Mouse (Mus musculus) limb, embryonic 14.5 days (tissue): ENCODE results near the gene Aig1. TPM values are rescaled to one million over a fixed set of nuclear protein-coding genes. Genes with fewer than 3 reads are reported as not detected.

Experiments used
- ATAC-seq: fragments of 200-750 bp; cut with Nextera tagmentation; 2 replicates; pipeline ENCODE4 v1.8.0; 2017; ENCODE audit warnings: low read depth, moderate number of reproducible peaks, moderate TSS enrichment; ENCODE audit not compliant: low FRiP score
- DNase-seq: peaks from one replicate; pipeline ENCODE4 v3.0.0-alpha.2; 2015; ENCODE audit warnings: low spot score
- H3K27ac ChIP-seq: fragments of 300-500 bp; sonication (generic); replicated peaks from 2 replicates; pipeline ENCODE4 v1.5.1; 2014; ENCODE audit warnings: low read depth, mild to moderate bottlenecking, low read length, moderate library complexity, mixed read lengths
- H3K27me3 ChIP-seq: fragments of 300-500 bp; sonication (generic); 2 replicates; pipeline ENCODE4 v1.6.1; 2014; ENCODE audit warnings: low read length, mixed read lengths; ENCODE audit not compliant: control insufficient read depth, insufficient read depth
- H3K36me3 ChIP-seq: fragments of 300-500 bp; sonication (generic); 2 replicates; pipeline ENCODE4 v1.6.1; 2014; ENCODE audit warnings: mild to moderate bottlenecking, low read length, moderate library complexity, mixed read lengths; ENCODE audit not compliant: control insufficient read depth, insufficient read depth
- H3K4me1 ChIP-seq: fragments of 300-500 bp; sonication (generic); 2 replicates; pipeline ENCODE4 v1.6.1; 2014; ENCODE audit warnings: antibody characterized with exemption, low read length, mixed read lengths; ENCODE audit not compliant: control insufficient read depth, insufficient read depth
- H3K4me2 ChIP-seq: fragments of 300-500 bp; sonication (generic); replicated peaks from 2 replicates; pipeline ENCODE4 v1.6.1; 2014; ENCODE audit warnings: low read depth, mild to moderate bottlenecking, low read length, moderate library complexity; ENCODE audit not compliant: severe bottlenecking
- H3K4me3 ChIP-seq: fragments of 300-500 bp; sonication (generic); replicated peaks from 2 replicates; pipeline ENCODE4 v1.5.1; 2014; ENCODE audit warnings: low read length
- H3K9ac ChIP-seq: fragments of 300-500 bp; sonication (generic); 2 replicates; pipeline ENCODE4 v1.6.1; 2014; ENCODE audit warnings: mild to moderate bottlenecking, low read depth, low read length, moderate library complexity; ENCODE audit not compliant: severe bottlenecking
- H3K9me3 ChIP-seq: fragments of 300-500 bp; sonication (generic); 2 replicates; pipeline ENCODE4 v1.6.1; 2016; ENCODE audit warnings: low read length; ENCODE audit not compliant: control insufficient read depth
- POLR2A ChIP-seq: fragments of 200-500 bp; IDR thresholded peaks from 2 replicates; pipeline ENCODE4 v1.8.0; 2012; ENCODE audit warnings: inconsistent platforms, mild to moderate bottlenecking, moderate library complexity, borderline replicate concordance; ENCODE audit not compliant: insufficient read depth, insufficient read length; ENCODE audit errors: extremely low read depth
- WGBS: fragments of 180-500 bp; shearing (Covaris S2); extraction: QIAGEN DNeasy Blood & Tissue Kit; methylation state at CpG from one replicate; pipeline ENCODE4 v1.1.7; 2014; 5-methylcytosine and 5-hydroxymethylcytosine counted together
- polyA plus RNA-seq, 2 experiments: library from polyadenylated mRNA; depleted of rRNA in 1 of 2; stranded (reverse) in 1 of 2; unstranded in 1 of 2; fragments of >200 nt; fragmentation: Nextera tagmentation in 1 of 2; extraction: Ambion mirVana in 1 of 2; gene quantifications; 2 replicates each; pipeline versions ENCODE4 v1.2.1 to v1.2.3; 2012 to 2014

The Aig1 gene
- polyA plus RNA-seq, 2 experiments: 20.0 to 33.7 TPM

DNA sequence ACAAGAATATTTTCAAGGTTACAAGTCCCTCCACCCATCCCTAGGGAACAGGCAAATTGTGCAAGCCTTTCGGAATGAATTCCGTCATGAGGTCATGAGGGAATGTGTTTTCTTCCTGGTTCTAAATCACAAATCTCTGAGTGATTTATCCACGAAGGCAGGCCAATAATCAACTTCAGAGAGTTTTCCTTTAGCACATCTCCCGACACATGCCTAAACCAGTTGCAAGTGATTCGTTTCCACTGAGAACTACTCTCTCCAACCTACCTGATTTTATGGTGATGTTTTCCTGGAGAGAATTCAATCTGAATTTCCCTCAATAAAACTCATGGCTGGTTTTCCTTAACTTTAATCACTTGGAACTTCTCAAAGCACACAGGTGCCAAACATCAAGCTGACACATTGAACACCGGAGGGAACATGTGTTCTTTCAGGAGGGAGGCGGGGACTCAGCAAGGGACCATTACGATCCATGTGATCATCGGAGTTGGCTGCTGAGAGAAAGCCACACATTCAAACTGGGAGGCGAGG, 201.5 kb downstream of the Aig1 start:
- no peak overlapping the region for H3K27ac ChIP-seq
- peak; percentile 77 for DNase-seq
- H3K27me3 ChIP-seq: no peaks in the 10 kb centered on the region
- no peaks in the 10 kb centered on the region; the same call in 1 of the 2 replicates for H3K4me1 ChIP-seq
- WGBS: 19% methylated on average over 10 of the region's 10 CpGs
- no peaks in the 10 kb centered on the region for H3K36me3 ChIP-seq
- H3K9ac ChIP-seq: no peak overlapping the region
- no peak overlapping the region for H3K4me2 ChIP-seq
- H3K9me3 ChIP-seq: 0 out of 2 replicates have a peak, but pooled peaks cover 2% of the 10 kb centered on the region
- peak; percentile 84 for ATAC-seq
- no peak for TF ChIP-seq POLR2A
- no peak overlapping the region for H3K4me3 ChIP-seq

GRCm38 (mm10) chr10:13663476-13663875, 205.3 kb downstream of the Aig1 start:
- H3K27me3 ChIP-seq: no peaks in the 10 kb centered on the region
- H3K4me1 ChIP-seq: no peaks in the 10 kb centered on the region; the same call in 1 of the 2 replicates
- ATAC-seq (no peak), DNase-seq (no peak)
- H3K9ac ChIP-seq: no peak overlapping the region
- no peak for TF ChIP-seq POLR2A
- H3K4me3 ChIP-seq: no peak overlapping the region
- no peak overlapping the region for H3K4me2 ChIP-seq
- no peaks in the 10 kb centered on the region for H3K9me3 ChIP-seq
- no peaks in the 10 kb centered on the region for H3K36me3 ChIP-seq
- H3K27ac ChIP-seq: no peak overlapping the region

DNA sequence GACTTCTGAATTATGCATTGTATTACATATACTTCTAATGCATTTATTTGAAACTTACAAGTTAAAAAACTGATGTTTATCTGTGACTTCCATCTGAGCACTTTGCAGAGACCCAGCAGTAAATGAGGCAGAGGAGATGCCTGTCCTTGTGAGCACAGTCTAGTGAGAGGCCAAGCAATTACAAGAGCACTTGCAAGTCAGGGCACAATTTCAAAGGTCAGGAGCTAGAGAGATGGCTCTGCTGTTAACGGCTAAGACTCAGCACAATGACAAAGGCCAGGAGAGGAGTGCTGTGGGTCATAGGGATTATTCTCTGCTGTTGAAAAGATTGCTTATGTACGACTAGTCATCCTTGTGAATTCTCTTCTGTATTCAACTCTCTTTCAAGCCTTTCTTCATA, 209.0 kb downstream of the Aig1 start:
- no peaks in the 10 kb centered on the region for H3K4me1 ChIP-seq
- WGBS: 41% methylated on average over 2 of the region's 2 CpGs
- no peak overlapping the region for H3K27ac ChIP-seq
- H3K9ac ChIP-seq: no peak overlapping the region
- no peak overlapping the region for H3K4me2 ChIP-seq
- H3K36me3 ChIP-seq: no peaks in the 10 kb centered on the region
- no peaks in the 10 kb centered on the region for H3K9me3 ChIP-seq
- H3K4me3 ChIP-seq: no peak overlapping the region
- no peak for DNase-seq
- H3K27me3 ChIP-seq: no peaks in the 10 kb centered on the region
- no peak for TF ChIP-seq POLR2A
- ATAC-seq: no peak

GRCm38 (mm10) chr10:13653739-13654462, 214.9 kb downstream of the Aig1 start:
- Histone ChIP-seq H3K4me1 (0 out of 2 replicates have a peak, but pooled peaks cover 3% of the 10 kb centered on the region), H3K4me3 (no peak overlapping the region), H3K27ac (no peak overlapping the region), H3K36me3 (no peaks in the 10 kb centered on the region), H3K27me3 (no peaks in the 10 kb centered on the region), H3K9ac (no peak overlapping the region), H3K9me3 (no peaks in the 10 kb centered on the region), H3K4me2 (no peak overlapping the region)
- no peak for DNase-seq
- 80% methylated on average over 10 of the region's 10 CpGs for WGBS
- no peak for TF ChIP-seq POLR2A
- no peak for ATAC-seq

DNA sequence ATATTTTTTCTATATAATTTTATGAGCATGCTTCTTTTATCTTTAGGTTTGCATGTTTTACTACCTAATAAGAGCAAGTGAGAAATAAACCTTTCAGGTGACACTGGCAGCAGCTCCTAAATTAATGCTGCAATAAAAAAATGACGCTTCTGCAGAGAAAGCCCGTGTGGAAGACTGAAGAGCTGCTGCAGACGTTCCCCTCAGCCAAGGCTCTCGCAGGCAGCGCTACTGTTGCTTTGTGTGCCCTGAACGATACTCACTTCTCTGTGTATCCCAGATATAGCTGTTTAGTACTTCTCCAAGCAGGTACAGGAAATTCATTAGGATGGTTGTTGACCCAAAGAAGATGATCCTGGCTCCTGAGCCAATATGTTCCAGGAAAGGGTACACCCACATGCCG, 215.5 kb downstream of the Aig1 start:
- Histone ChIP-seq H3K9ac (no peak overlapping the region), H3K27me3 (no peaks in the 10 kb centered on the region), H3K36me3 (no peaks in the 10 kb centered on the region), H3K4me3 (no peak overlapping the region), H3K4me1 (0 out of 2 replicates have a peak, but pooled peaks cover 3% of the 10 kb centered on the region), H3K4me2 (no peak overlapping the region), H3K27ac (no peak overlapping the region), H3K9me3 (no peaks in the 10 kb centered on the region)
- no peak for TF ChIP-seq POLR2A
- DNase-seq (no peak), ATAC-seq (no peak)
- 50% methylated on average over 7 of the region's 7 CpGs for WGBS
